Mouse (Mus musculus): ENCODE measurements around the gene Grid2. TPM values are rescaled to one million over a fixed set of nuclear protein-coding genes. Genes with fewer than 3 reads are reported as not detected.
A peak's percentile ranks its signal among the peaks of the same experiment; 100 is the strongest.

The Grid2 gene
- polyA plus RNA-seq, 1 experiment from 2014 or later: 1.4 TPM

- H3K4me2 ChIP-seq: no peak overlapping the region
- H3K4me3 ChIP-seq (ENCODE audit: low read depth, low read length): no peak overlapping the region
- H3K27ac ChIP-seq (ENCODE audit: low read depth): no peak overlapping the region
- ATAC-seq (ENCODE audit: insufficient read depth): no peak
- H3K27me3 ChIP-seq (ENCODE audit: insufficient read depth, low read length): no peaks in the 10 kb centered on the region
- H3K9me3 ChIP-seq (ENCODE audit: low read depth, low read length): no peaks in the 10 kb centered on the region
- H3K36me3 ChIP-seq (ENCODE audit: insufficient read depth): no peaks in the 10 kb centered on the region
- no peak for DNase-seq
- 61% methylated on average over 1 of the region's 1 CpGs for WGBS
- no peak for TF ChIP-seq CTCF (IDR thresholded peaks at IDR 0.05; ENCODE audit: low read depth)
- no peaks in the 10 kb centered on the region for H3K4me1 ChIP-seq (ENCODE audit: insufficient read depth)
- no peak overlapping the region for H3K9ac ChIP-seq
Observed at GRCm38 (mm10) chr6:64297633-64298032, 1042.0 kb downstream of the Grid2 start.

- Histone ChIP-seq H3K36me3 (ENCODE audit: insufficient read depth) (no peaks in the 10 kb centered on the region), H3K27ac (ENCODE audit: low read depth) (no peak overlapping the region), H3K9ac (no peak overlapping the region), H3K4me2 (no peak overlapping the region), H3K27me3 (ENCODE audit: insufficient read depth, low read length) (no peaks in the 10 kb centered on the region), H3K4me3 (ENCODE audit: low read depth, low read length) (no peak overlapping the region), H3K4me1 (ENCODE audit: insufficient read depth) (no peaks in the 10 kb centered on the region), H3K9me3 (ENCODE audit: low read depth, low read length) (no peaks in the 10 kb centered on the region)
- 55% methylated on average over 2 of the region's 2 CpGs for WGBS
- ATAC-seq (ENCODE audit: insufficient read depth) (no peak), DNase-seq (no peak)
- no peak for TF ChIP-seq CTCF (IDR thresholded peaks at IDR 0.05; ENCODE audit: low read depth)
Observed at GRCm38 (mm10) chr6:64304709-64305476, 1049.2 kb downstream of the Grid2 start.

GRCm38 (mm10) chr6:64308631-64309030, 1053.0 kb downstream of the Grid2 start:
- Histone ChIP-seq H3K9ac (no peak overlapping the region), H3K4me1 (ENCODE audit: insufficient read depth) (no peaks in the 10 kb centered on the region), H3K4me2 (no peak overlapping the region), H3K9me3 (ENCODE audit: low read depth, low read length) (no peaks in the 10 kb centered on the region), H3K36me3 (ENCODE audit: insufficient read depth) (no peaks in the 10 kb centered on the region), H3K4me3 (ENCODE audit: low read depth, low read length) (no peak overlapping the region), H3K27ac (ENCODE audit: low read depth) (no peak overlapping the region), H3K27me3 (ENCODE audit: insufficient read depth, low read length) (no peaks in the 10 kb centered on the region)
- TF ChIP-seq CTCF (IDR thresholded peaks at IDR 0.05; ENCODE audit: low read depth): no peak
- no peak for DNase-seq
- ATAC-seq (ENCODE audit: insufficient read depth): no peak
- WGBS: 72% methylated on average over 1 of the region's 1 CpGs

GRCm38 (mm10) chr6:64313132-64313531, 1057.5 kb downstream of the Grid2 start:
- H3K9ac ChIP-seq: no peak overlapping the region
- no peaks in the 10 kb centered on the region for H3K4me1 ChIP-seq (ENCODE audit: insufficient read depth)
- no peaks in the 10 kb centered on the region for H3K27me3 ChIP-seq (ENCODE audit: insufficient read depth, low read length)
- no peak overlapping the region for H3K4me3 ChIP-seq (ENCODE audit: low read depth, low read length)
- H3K4me2 ChIP-seq: no peak overlapping the region
- H3K36me3 ChIP-seq (ENCODE audit: insufficient read depth): no peaks in the 10 kb centered on the region
- H3K9me3 ChIP-seq (ENCODE audit: low read depth, low read length): no peaks in the 10 kb centered on the region
- peak; percentile 23 for DNase-seq
- WGBS: 93% methylated on average over 1 of the region's 1 CpGs
- no peak overlapping the region for H3K27ac ChIP-seq (ENCODE audit: low read depth)
- ATAC-seq (ENCODE audit: insufficient read depth): no peak
- TF ChIP-seq CTCF (IDR thresholded peaks at IDR 0.05; ENCODE audit: low read depth): peak; percentile 39; the same call in 1 of the 2 replicates

GRCm38 (mm10) chr6:64326936-64327335, 1071.3 kb downstream of the Grid2 start:
- Histone ChIP-seq H3K4me2 (no peak overlapping the region), H3K4me3 (ENCODE audit: low read depth, low read length) (no peak overlapping the region), H3K4me1 (ENCODE audit: insufficient read depth) (no peaks in the 10 kb centered on the region), H3K9me3 (ENCODE audit: low read depth, low read length) (no peaks in the 10 kb centered on the region), H3K36me3 (ENCODE audit: insufficient read depth) (no peaks in the 10 kb centered on the region), H3K9ac (no peak overlapping the region), H3K27me3 (ENCODE audit: insufficient read depth, low read length) (no peaks in the 10 kb centered on the region), H3K27ac (ENCODE audit: low read depth) (no peak overlapping the region)
- TF ChIP-seq CTCF (IDR thresholded peaks at IDR 0.05; ENCODE audit: low read depth): no peak
- WGBS: 100% methylated on average over 1 of the region's 1 CpGs
- DNase-seq (no peak), ATAC-seq (ENCODE audit: insufficient read depth) (no peak)

- no peak overlapping the region for H3K4me3 ChIP-seq (ENCODE audit: low read depth, low read length)
- H3K9me3 ChIP-seq (ENCODE audit: low read depth, low read length): no peaks in the 10 kb centered on the region
- WGBS: 50% methylated on average over 3 of the region's 3 CpGs
- DNase-seq (no peak), ATAC-seq (ENCODE audit: insufficient read depth) (no peak)
- H3K27me3 ChIP-seq (ENCODE audit: insufficient read depth, low read length): no peaks in the 10 kb centered on the region
- no peak for TF ChIP-seq CTCF (IDR thresholded peaks at IDR 0.05; ENCODE audit: low read depth)
- no peaks in the 10 kb centered on the region for H3K4me1 ChIP-seq (ENCODE audit: insufficient read depth)
- H3K9ac ChIP-seq: no peak overlapping the region
- no peak overlapping the region for H3K27ac ChIP-seq (ENCODE audit: low read depth)
- H3K36me3 ChIP-seq (ENCODE audit: insufficient read depth): no peaks in the 10 kb centered on the region
- H3K4me2 ChIP-seq: no peak overlapping the region
Observed at GRCm38 (mm10) chr6:64327876-64328275, 1072.2 kb downstream of the Grid2 start.

- Histone ChIP-seq H3K9me3 (ENCODE audit: low read depth, low read length) (no peaks in the 10 kb centered on the region), H3K9ac (no peak overlapping the region), H3K4me3 (ENCODE audit: low read depth, low read length) (no peak overlapping the region), H3K27ac (ENCODE audit: low read depth) (no peak overlapping the region), H3K4me2 (no peak overlapping the region), H3K4me1 (ENCODE audit: insufficient read depth) (no peaks in the 10 kb centered on the region), H3K36me3 (ENCODE audit: insufficient read depth) (no peaks in the 10 kb centered on the region), H3K27me3 (ENCODE audit: insufficient read depth, low read length) (no peaks in the 10 kb centered on the region)
- no peak for ATAC-seq (ENCODE audit: insufficient read depth)
- DNase-seq: no peak
- WGBS: 85% methylated on average over 4 of the region's 4 CpGs
- no peak for TF ChIP-seq CTCF (IDR thresholded peaks at IDR 0.05; ENCODE audit: low read depth)
Observed at GRCm38 (mm10) chr6:64398413-64399098, 1142.9 kb downstream of the Grid2 start.
